Mouse (Mus musculus) cortical plate, adult 2 months (tissue): ENCODE measurements around the gene Sec22a. TPM values are rescaled to one million over a fixed set of nuclear protein-coding genes. Genes with fewer than 3 reads are reported as not detected.

Experiments
- H3K27ac ChIP-seq: fragments of 200-500 bp; 2 replicates; pipeline ENCODE4 v1.5.1; 2012; ENCODE audit warnings: low read length, control low read depth, inconsistent platforms; ENCODE audit not compliant: insufficient read depth
- H3K4me1 ChIP-seq: fragments of 200-500 bp; 2 replicates; pipeline ENCODE4 v1.6.1; 2011; ENCODE audit warnings: low read length; ENCODE audit not compliant: control insufficient read depth, insufficient read depth
- H3K4me3 ChIP-seq: fragments of 200-500 bp; 2 replicates; pipeline ENCODE4 v1.5.1; 2011; ENCODE audit warnings: mild to moderate bottlenecking, low read length, control low read depth; ENCODE audit not compliant: insufficient read depth
- CTCF ChIP-seq: fragments of 200-500 bp; IDR thresholded peaks from 2 replicates; pipeline ENCODE4 v1.5.1; 2011; ENCODE audit warnings: mild to moderate bottlenecking, control low read depth, low read length; ENCODE audit not compliant: insufficient read depth; ENCODE audit errors: extremely low read depth
- POLR2A ChIP-seq: fragments of 200-500 bp; IDR thresholded peaks from 2 replicates; pipeline ENCODE4 v1.6.1; 2011; ENCODE audit warnings: mild to moderate bottlenecking, low read length, control low read depth; ENCODE audit not compliant: insufficient read depth; ENCODE audit errors: extremely low read depth
- polyA plus RNA-seq: library from polyadenylated mRNA; depleted of rRNA; stranded (reverse); fragments of >200 nt; gene quantifications from 2 replicates; pipeline ENCODE4 v1.2.3, GENCODE M21; 2012

Gene Sec22a
- polyA plus RNA-seq, 1 experiment, result 17.9 TPM

- Histone ChIP-seq H3K4me1 (no peaks in the 10 kb centered on the region), H3K27ac (no peak overlapping the region), H3K4me3 (no peak overlapping the region)
- TF ChIP-seq POLR2A, result no peak
- no peak for TF ChIP-seq CTCF
Observed at GRCm38 (mm10) chr16:35380048-35380447, 16.3 kb upstream of the Sec22a start.

DNA sequence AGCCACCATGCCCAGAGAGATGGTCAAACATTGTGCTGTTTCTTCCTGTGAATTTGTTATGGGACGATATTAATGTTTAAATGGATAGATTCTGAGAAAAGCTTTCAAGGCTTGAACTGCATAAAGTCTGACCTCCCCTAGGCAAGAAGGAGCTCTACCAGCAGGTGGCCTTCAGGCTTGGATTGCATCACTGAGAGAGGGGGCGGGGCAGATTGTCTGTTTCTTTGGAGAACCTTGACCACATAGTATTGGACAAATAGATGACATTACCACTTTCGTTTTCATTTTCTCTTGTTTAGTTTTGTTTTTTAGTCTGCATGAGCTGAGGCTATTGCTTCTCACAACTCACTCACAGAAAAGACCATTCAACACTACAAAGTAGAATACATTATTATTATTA lies 15.6 kb upstream of the Sec22a start:
- TF ChIP-seq POLR2A, result no peak
- no peak for TF ChIP-seq CTCF
- H3K27ac ChIP-seq, result no peak overlapping the region
- no peaks in the 10 kb centered on the region for H3K4me1 ChIP-seq
- H3K4me3 ChIP-seq, result no peak overlapping the region

DNA sequence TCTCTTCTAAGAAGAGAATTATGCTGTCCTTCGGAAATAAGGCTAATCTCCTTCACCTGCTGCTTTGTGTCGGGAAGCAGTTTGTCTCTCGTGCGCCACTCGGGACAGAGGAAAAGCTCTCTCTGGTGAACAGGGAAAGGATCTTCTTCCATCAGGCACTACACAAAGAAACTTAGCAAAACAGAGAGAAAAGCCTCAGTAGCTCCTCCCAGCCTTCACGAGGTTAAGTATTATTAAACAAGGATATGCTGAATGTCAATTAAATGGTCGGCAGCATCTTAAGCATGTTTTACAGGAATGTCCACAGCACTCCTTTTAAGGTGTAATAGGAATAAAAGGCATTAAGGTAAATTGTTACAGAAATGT lies 328 bp upstream of the Sec22a start:
- no peaks in the 10 kb centered on the region for H3K4me1 ChIP-seq
- H3K27ac ChIP-seq, result no peak overlapping the region
- peak overlapping the region; percentile 68 for H3K4me3 ChIP-seq
- TF ChIP-seq POLR2A (no peak; the same call in 1 of the 2 replicates), CTCF (no peak)

DNA sequence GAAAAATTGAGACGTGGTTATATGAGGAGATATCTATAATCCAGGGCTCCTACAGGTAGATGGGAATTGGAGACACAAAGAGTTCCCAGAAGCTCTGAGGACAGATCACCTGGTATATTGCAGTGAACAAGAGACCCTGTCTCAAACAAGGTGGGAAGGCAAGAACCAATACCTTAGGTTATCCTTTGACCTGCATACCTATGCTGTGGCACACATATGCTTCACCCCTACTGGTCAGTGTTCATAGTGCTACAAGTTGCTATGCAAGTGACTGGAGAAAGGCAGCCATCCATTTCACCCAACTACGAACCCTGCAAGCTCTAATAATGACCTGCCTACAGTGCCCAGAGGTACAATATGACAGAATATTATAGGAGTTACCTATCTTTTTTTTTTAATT lies 1.5 kb downstream of the Sec22a start:
- no peaks in the 10 kb centered on the region for H3K4me1 ChIP-seq

GRCm38 (mm10) chr16:35360593-35360992 lies 3.1 kb downstream of the Sec22a start:
- Histone ChIP-seq H3K27ac (no peak overlapping the region), H3K4me3 (no peak overlapping the region), H3K4me1 (no peaks in the 10 kb centered on the region)
- peak; percentile 61 for TF ChIP-seq CTCF
- no peak for TF ChIP-seq POLR2A

More for the DNA sequence above, 1.5 kb downstream of the Sec22a start:
- no peak overlapping the region for H3K4me3 ChIP-seq
- TF ChIP-seq POLR2A, result no peak
- no peak for TF ChIP-seq CTCF
- no peak overlapping the region for H3K27ac ChIP-seq

- Histone ChIP-seq H3K27ac (no peak overlapping the region), H3K4me3 (no peak overlapping the region), H3K4me1 (no peaks in the 10 kb centered on the region)
- TF ChIP-seq CTCF (no peak), POLR2A (no peak)
Observed at GRCm38 (mm10) chr16:35357449-35357848, 6.3 kb downstream of the Sec22a start.

GRCm38 (mm10) chr16:35330451-35330850 lies 33.3 kb downstream of the Sec22a start:
- Histone ChIP-seq H3K4me3 (no peak overlapping the region), H3K4me1 (no peaks in the 10 kb centered on the region), H3K27ac (no peak overlapping the region)
- TF ChIP-seq POLR2A (no peak), CTCF (no peak)

DNA sequence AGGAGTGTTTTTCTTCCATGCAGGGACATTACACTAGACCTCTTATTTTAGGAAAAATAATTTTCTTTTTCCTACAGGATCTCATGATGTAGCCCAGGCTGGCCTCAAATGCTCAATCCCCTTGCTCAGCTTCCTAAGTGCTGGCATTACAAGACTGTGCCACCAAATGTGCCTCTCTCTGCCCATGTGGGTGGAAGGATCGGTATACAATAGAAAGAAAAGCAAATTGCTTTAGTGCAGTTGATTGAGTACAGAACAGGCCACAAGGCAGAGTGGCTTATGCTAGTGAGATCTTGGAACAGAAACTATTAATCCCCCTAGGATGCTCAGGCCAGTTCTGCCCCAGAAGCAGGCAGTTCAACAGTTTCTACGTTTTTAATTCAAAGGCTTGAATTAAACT lies 43.9 kb downstream of the Sec22a start:
- H3K4me1 ChIP-seq, result peaks cover 2% of the 10 kb centered on the region; the same call in 1 of the 2 replicates
- no peak overlapping the region for H3K27ac ChIP-seq
- no peak overlapping the region for H3K4me3 ChIP-seq
- TF ChIP-seq POLR2A (no peak), CTCF (no peak)

- Histone ChIP-seq H3K4me3 (no peak overlapping the region), H3K27ac (no peak overlapping the region), H3K4me1 (peaks cover 2% of the 10 kb centered on the region; the same call in 1 of the 2 replicates)
- no peak for TF ChIP-seq POLR2A
- peak; percentile 42; the same call in 1 of the 2 replicates for TF ChIP-seq CTCF
Observed at GRCm38 (mm10) chr16:35319335-35319734, 44.4 kb downstream of the Sec22a start.

DNA sequence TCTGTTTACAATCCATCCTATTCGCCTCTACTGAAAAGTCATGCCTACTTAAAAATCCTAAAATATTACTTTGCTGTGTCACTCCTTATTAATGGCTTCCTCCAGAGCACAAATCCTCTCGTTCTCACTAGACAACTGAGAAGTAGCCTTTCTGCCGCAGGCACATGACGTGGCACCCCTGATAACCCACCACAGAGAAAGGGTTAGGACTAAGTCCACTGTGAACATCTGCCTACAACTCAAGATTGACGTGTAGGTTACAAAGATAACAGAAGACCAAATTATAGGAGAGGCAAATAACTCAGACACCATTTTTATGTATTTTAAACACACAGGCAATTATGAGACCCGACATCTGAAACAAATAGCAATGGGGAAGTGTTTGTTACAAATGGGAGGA lies 45.3 kb downstream of the Sec22a start:
- H3K4me3 ChIP-seq, result no peak overlapping the region
- TF ChIP-seq POLR2A (no peak), CTCF (no peak)
- no peak overlapping the region for H3K27ac ChIP-seq
- H3K4me1 ChIP-seq, result peaks cover 2% of the 10 kb centered on the region; the same call in 1 of the 2 replicates

DNA sequence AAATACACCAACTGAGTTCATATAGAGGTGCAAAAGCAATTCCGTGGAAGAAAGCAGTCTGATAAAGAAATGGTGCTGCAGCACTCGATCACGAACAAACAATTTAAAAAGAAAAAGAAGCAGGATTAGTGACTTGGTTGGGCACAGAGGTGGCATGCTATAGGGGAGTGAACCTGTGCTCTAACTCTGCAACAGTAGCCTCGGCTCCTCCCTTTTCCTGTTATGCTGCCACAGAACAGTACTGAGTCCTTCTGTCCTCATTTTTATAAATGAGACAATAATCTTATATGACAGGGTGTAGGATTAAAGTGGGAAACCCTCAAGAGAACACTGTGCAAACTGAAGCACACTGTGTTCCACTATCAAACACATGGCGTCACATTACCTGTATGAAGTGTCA lies 46.3 kb downstream of the Sec22a start:
- H3K4me1 ChIP-seq, result peaks cover 2% of the 10 kb centered on the region; the same call in 1 of the 2 replicates
- TF ChIP-seq CTCF, result no peak
- TF ChIP-seq POLR2A, result no peak
- no peak overlapping the region for H3K27ac ChIP-seq
- H3K4me3 ChIP-seq, result no peak overlapping the region
